Mouse (Mus musculus) c-Kit-positive CD71-negative TER-119-negative erythroid progenitor cells, embryonic 14.5 days (primary cell): Measurements from ENCODE around the gene 5730455P16Rik.
A peak's percentile ranks its signal among the peaks of the same experiment; 100 is the strongest.
"Not testable (repeated sequence)": the region's sequence is repeated elsewhere in the genome, so short reads cannot be mapped to it uniquely, and the experiment has no call there.

ENCODE experiments used
- DNase-seq: peaks from one replicate; pipeline ENCODE4 v3.0.0-alpha.2; 2013; ENCODE audit warnings: low read depth

The 5730455P16Rik gene

DNA sequence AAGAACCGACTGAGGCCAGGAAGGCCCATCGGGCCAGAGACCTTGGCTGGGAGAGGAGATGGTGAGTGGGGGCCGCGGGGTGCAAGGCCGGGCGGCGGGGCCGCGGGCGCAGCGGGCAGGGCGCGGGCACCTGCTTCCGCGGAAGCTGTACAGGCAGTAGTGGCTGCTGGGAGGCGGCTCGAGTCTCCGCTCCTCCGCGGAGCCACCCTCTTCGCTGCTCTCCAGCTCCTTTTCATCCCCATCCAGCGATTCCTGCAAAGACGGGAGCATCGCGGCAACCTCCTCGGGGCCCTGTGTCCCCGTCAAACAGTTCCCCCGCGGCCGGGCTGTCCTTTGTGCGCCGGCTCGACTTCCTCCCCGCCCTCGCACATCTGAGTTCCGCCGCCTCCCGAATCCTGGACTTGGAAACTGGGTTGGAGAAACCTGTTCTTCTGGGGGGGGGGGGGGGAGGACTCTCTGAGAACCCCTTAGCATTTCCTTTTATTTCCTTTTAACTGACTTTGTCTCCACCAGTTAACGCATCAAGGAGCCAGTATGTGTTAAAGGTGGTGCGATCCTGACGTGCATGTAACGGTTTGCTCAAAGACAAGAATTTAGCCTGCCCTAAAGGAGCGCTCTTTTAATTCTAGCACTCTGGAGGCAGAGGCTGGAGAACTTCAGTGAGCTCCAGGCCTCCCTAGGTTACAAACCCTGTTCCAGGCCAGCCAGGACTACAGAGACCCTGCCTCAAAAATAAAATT is at the start of gene 5730455P16Rik:
TSS of gene 5730455P16Rik (minus strand) at position 323 of the 740 bp plus-strand sequence.
- peak; percentile 72 for DNase-seq

DNA sequence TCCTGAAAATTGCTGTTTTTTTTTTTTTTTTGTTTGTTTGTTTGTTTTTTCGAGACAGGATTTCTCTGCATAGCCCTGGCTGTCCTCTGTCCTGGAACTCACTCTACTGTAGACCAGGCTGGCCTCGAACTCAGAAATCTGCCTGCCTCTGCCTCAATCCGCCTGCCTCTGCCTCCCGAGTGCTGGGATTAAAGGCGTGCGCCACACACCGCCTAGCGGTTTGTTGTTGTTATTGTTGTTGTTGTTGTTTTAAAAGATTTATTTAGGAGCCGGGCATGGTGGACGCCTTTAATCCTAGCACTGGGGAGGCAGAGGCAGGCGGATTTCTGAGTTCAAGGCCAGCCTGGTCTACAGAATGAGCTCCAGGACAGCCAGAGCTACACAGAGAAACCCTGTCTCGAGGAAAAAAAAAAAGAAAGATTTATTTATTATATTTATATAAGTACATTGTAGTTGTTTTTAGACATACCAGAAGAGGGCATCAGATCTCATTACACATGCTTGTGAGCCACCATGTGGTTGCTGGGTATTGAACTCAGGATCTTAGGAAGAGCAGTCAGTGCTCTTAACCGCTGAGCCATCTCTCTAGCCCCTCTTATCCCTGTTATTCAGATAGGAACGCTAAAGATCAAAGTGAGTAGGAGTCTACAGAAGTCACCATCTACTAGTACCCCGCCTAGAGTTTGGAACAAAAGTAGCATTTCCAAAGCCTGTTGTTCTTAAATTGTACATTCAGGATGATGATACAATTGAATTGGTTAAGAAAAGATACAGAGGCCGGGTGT is 48.4 kb upstream of the 5730455P16Rik start:
- not testable (repeated sequence) for DNase-seq

DNA sequence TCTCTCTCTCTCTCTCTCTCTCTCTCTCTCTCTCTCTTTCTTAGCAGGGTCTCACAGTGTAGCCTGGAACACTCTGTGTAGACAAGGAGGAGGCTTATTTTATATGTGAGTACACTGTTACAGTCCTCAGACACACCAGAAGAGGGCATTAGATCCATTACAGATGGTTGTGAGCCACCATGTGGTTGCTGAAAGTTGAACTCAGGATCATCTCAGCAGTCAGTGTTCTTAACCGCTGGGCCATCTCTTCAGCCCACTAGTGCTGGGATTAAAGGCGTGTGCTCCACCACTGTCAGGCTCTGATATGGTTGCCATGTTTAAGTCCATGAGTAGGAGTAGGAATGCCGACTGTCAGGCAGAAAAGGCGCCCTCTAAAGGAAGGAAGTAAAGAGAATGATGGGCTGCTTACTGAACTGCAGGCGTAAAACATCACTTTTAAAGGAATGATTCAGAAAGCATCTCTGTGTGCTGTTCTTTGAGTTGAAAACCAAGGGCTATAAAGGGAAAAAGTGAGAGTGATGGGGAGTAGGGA is 47.5 kb upstream of the 5730455P16Rik start:
- no peak for DNase-seq

DNA sequence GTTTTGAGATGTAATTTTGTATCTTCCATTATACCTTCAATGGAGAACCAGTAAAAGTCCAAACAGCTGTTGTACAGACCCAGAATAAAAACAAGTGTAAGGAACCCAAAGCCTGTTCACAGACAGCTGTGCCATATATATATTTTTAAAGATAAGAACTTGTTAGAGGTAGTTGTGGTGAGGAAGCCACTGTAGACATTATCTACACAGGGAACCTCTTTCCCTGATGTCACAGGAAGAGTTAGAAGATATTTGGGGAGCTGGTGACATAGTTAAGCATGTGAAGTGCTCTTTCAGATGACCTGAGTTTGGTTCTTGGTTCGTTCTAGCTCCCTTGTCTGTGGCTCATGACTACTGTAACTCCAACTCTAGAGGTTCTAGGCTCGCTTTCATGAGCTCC is 46.9 kb upstream of the 5730455P16Rik start:
- DNase-seq: no peak

DNA sequence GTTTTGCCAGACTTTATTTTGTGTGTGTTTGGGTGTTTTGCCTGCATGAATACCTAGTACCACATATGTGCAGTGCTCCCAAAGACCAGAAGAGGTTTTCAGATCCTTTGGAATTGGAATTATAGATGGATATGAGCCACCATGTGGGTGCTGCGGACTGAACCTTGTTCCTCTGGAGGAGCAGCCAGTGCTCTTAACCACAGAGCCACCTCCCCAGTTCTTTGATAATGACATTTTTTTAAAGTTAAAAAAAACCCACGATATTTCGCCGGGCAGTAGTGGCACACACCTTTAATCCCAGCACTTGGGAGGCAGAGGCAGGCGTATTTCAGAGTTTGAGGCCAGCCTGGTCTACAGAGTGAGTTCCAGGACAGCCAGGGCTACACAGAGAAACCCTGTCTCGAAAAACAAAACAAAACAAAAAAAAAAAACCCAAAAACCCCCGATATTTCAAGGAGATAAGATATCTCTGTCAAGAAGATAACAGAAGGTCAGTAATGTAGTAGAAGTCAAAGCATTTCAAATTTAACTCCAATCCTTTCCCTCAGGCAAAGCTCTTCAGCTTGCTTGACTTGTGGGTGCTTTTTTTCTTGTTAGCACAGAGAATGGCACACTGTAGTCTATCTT is 43.7 kb upstream of the 5730455P16Rik start:
- no peak for DNase-seq

DNA sequence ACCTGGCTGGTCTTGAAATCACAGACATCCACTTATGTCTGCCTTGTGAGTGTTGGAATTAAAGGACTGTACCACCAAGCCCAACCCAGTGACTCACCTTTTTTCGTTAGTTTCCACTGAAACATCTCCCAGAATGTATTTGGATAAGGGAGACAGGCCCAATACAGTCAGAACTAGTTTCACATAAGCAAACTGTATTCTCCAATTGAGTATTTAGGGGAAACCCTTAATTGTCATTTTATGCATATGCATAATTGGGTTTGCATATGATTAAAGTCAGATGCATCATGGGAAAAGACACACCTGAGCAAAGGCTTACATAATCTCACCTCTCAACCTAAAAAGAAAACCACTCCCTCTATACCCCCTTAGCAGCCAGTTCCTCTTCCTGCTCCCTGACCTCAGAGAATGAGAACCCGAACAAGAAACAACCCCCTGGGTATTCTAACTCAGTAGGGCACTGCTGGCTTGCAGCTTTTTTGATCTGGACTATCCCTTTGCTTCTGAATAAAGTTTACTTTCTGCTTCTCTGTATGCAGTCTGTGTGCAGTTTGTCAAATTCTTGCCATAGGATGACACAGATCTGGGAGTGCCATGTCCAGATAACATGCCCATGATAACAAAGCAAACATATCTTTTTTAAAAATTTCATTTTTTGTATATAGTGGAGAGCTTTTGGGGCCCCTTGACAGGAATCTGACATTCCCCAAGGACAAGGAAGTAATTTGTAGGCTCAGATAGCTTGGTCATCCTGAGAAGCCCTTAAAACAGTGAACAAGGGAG is 42.6 kb upstream of the 5730455P16Rik start:
- DNase-seq: no peak

DNA sequence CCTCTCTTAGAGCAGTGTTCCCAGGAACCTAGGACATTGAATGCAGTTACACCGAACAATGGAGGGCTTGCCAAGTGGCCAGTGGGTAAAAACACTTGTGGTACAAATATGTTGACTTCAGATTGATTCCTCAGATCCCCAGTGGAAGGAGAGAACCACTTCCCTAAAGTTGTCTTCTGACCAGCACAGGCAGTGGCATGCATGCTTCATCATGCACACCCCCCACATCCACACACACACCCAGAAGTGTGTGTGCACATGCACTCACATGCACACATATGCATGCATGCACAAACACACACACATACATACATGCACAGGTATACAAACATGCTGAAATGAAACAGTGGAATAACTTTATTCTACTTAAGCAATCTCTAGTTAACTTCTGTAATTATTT is 41.9 kb upstream of the 5730455P16Rik start:
- no peak for DNase-seq

DNA sequence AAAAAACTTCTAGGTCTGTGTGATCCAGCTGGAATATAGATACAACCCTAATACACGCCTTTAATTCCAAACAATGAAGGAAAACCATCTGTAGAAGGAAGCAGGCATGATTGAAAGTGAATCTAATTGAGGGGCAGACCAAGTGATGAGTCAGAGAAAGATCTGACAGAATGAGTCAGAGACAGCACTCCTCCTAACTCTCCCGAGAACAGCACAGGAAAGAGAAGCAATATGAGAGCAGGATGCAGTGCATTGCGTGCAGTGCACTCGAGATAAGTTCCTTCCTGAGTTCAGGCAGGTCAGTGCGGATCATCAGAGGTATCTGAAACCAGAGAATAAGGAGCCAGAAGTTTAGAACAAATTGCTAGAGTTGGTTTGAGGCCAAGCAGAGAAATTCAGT is 39.3 kb upstream of the 5730455P16Rik start:
- DNase-seq: no peak

DNA sequence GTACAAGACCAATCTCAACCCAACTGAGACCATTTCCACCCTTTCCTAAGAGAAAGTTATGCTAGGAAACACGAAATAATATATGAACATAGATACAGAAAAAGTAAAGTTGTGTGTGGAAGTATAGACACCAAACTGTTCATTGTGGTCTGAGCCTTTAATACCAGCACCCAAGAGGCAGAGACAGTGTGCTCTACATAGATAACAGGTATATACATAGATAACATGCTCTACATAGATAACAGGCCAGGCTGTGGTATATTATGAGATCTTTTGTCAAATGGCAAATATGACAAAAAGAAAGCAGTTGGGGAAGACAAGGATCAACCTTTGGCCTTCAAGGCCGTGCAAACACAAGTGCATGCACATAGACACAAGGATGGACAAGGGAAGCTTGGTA is 32.5 kb upstream of the 5730455P16Rik start:
- DNase-seq: no peak

DNA sequence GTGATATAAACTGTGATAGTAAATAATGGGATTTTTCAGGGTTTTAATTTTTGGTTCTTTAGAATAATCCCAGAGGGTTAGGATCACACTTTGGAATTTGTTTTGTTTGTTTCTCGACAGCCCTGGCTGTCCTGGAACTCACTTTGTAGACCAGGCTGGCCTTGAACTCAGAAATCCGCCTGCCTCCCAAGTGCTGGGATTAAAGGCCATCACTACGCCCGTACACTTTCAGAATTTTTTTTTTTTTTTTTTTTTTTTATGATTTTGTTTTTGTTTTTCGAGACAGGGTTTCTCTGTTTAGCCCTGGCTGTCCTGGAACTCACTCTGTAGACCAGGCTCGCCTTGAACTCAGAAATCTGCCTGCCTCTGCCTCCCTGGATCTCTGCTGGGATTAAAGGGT is 30.0 kb upstream of the 5730455P16Rik start:
- DNase-seq: not testable (repeated sequence)

DNA sequence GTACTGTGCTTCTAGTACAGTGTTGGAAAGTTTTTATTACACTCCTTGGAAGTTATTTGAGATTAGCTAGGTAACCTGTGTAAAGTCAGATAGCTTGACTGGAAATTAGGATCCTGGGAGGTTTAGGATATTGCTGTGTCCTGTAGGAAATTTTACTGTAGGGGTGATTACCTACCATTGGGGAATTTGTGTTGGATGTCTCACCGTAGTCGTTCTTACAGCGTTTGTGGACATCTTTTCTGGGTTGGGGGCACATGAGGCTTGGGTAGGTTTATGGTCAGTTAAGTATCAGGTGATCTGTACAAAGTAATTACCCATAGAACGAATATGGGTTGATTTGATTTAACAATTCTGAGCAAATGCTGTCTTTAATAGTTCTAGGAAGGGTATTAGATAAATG is 18.8 kb upstream of the 5730455P16Rik start:
- DNase-seq: no peak

DNA sequence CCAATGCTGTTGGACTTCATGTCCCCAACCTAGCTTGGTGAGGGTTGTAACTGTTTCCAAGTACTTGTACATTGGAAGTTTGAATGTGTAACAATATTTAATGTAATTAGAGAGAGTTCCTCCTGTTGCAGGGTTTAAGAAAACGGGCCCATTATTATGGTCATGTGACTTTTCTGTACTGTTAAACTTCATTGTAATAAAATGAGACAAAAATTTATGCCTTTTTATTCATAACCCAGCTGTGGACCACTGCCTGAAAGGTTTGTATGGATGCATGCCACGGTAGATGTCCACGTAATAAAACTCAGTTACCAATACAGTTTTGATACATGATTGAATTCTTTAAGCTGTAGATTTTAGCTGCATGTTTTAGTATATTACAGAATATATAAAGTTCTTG is 18.1 kb upstream of the 5730455P16Rik start:
- no peak for DNase-seq

DNA sequence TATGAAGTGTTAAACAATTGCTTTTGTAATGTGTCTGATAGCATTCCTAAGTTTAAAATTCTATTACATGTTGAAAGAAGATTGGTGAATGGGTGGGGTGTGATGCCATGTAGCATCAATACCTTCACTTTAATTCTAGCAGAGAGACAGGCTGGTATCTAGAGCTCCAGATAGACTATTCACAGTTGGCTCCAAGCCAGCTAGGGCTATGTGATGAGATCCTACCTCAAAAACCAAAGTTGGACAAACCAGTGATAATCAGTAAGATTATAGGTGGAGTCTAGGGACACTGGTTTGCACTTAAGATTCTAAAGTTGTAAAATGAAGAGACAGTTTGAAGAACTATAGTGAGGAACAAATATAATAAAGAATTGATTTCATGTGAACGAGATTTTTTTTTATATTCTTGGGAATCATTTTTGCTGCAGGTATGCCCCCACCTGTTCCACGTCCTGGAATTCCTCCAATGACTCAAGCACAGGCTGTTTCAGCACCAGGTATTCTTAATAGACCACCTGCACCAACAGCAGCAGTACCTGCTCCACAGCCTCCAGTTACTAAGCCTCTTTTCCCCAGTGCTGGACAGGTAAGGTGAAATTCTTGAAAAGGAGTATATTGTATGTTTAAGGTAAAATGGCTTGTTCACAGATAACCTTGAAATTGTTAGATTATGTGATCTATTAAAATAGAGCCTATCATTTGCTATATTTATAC is 13.7 kb upstream of the 5730455P16Rik start:
- no peak for DNase-seq

DNA sequence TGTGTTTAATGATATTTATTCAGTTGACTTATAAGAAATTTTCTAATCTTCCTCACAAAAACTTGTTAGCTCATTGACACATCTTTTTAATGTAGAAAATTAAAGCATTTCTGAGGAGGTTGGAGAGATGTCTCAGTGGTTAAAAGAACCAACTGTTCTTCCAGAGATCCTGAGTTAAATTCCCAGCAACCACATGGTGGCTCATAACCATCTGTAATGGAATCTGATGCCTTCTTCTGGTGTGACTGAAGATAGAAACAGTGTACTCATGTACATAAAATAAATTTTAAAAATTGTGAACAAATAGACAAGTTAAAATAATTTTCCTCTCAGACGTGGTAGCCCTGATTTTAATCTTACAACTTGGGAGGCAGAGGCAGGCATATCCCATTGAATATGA is 12.1 kb upstream of the 5730455P16Rik start:
- no peak for DNase-seq

DNA sequence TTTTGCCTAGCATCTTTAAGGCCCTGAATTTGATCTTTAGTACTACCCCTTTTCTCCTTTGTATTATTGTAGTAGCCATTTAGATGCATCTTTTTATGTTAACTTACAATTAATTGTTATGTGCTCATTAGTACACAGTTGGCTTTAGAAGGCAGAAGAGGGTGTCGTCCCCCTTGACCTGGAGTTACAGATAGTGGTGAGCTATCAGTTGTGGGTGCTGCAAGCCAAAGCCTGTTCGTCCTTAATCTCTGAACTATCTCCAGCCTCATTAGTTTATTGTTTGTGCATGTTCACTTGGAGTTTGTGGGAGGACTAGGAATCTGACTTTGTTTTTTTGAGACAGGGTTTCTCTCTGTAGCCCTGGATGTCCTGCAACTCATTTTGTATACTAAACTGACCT is 9.0 kb upstream of the 5730455P16Rik start:
- no peak for DNase-seq

DNA sequence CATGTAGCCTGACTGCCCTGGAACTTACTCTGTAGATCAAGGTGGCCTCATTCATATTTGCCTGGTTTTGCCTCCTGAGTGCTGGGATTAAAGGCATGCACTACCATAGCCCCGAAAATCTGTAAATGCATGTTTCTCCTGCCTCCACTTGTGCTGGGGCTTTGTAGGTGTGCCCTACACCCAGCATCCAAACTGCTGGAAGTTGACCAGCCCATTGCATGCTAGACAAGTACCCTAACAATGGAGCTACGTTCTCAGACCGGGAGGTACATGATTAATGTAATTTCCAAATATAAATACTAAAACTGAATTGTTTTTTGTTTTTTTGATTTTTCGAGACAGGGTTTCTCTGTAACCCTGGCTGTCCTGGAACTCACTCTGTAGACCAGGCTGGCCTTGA is 7.2 kb upstream of the 5730455P16Rik start:
- DNase-seq: no peak

DNA sequence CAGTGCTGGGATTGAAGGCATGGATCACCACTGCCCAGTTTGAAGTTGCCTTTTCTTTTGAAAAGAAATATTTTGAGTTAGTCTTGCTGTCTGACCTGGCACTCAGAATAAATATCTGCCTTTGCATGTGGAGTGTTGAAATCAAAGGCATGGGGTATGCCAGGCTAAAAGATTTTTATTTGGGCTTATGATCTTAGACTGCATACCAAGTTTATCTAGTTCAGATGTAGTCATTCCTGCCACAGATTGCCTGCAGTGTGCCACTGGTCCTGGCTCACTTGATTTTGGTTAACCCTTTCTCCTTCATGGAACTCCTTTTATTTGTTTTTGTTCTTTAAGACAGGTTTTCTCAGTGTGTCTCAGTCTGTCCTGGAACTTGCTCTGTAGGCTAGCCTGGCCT is 6.6 kb upstream of the 5730455P16Rik start:
- no peak for DNase-seq

DNA sequence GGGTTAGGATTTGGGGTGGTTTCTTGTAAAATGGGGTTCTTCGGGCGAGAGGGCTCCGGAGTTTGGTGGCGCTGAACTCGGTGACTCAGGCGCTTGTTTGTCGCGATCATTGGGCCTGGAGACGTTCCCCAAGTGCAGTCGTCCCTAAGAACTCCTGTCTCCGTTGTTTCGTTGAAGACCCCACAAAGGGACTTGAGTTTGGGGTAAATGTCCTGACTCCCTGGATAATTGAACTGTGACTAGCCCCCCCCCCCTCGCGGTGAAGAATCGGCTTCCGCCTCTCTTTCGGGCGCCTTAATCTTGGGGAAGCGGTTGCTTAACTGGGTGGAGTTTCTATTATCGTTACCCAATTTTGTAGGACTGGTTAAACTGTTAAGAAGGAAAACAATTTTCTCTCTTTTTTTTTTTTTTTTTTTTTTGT is 5.8 kb upstream of the 5730455P16Rik start:
- peak; percentile 62 for DNase-seq

DNA sequence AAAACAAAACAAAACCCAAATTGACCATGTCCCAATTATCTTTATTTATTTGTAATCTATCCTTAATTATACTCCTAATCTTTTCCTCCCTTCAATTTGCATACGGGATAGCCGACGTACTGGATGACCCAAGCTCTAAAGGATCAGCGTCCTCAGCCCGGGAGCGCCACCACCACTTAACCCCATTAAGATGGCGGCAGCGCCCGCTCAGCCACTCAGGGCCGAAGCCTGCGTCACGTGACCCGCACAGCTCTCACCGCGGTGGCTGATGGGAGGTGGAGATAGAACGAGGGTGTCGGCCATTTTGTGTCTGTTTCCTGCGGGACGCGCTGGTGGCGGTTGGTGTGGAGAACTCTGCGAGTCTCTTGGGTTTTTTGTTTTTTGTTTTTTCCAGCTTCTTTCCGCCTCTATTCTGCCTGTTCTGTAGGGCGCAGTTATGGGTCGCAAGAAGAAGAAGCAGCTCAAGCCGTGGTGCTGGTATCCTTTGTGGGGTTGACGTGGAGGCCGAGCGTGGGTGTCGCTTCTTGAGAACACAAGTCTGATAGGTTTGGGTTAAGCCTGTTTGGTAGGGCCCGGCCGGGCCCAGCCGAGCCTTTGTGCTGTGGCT is 5.3 kb upstream of the 5730455P16Rik start, which contains the start of gene Zfp207:
TSS of gene Zfp207 (plus strand) at position 261 of the 607 bp plus-strand sequence.
- peak; percentile 97 for DNase-seq

DNA sequence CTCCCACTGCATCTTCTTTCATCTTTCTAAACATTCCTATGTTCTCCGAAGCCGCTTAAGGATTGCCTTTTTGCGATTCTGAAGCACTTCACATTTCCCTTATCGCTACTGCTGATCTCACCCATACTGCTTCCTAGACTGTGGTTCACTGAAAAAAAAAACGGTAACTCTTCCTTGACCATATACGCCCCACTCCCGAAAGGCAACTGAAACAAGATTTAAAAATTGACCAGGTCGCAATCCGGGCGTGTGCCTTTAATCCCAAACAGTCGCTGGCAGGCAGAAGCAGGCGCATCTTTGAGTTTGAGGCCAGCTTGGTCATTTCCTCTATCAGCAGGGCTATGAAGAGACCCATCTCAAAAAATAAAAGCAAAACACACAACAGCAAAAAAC is 4.8 kb upstream of the 5730455P16Rik start:
- no peak for DNase-seq

DNA sequence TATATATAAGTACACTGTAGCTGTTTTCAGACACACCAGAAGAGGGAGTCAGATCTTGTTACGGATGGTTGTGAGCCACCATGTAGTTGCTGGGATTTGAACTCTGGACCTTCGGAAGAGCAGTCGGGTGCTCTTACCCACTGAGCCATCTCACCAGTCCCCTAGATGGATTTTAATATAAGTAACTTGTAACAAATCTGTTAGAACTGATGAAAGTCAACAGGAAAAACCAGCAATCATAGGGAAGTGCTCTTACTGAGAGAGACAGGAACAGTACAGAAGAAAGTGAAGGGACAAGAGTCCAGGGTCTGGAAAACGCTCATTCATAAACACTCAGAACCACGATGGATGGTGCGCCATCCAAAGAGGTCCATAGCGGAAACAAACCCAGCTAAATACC is 1.4 kb upstream of the 5730455P16Rik start:
- not testable (repeated sequence) for DNase-seq
